Mouse (Mus musculus) forebrain, postnatal 0 days (tissue): ENCODE measurements around the gene Slc8a1. TPM values are rescaled to one million over a fixed set of nuclear protein-coding genes. Genes with fewer than 3 reads are reported as not detected.
A peak's percentile ranks its signal among the peaks of the same experiment; 100 is the strongest.

Experiments used
- ATAC-seq: fragments of 200-750 bp; cut with Nextera tagmentation; 2 replicates; pipeline ENCODE4 v1.8.0; 2017; ENCODE audit warnings: mild to moderate bottlenecking, moderate library complexity
- DNase-seq: peaks from one replicate; pipeline ENCODE4 v3.0.0-alpha.2; 2015
- H3K27ac ChIP-seq: fragments of 300-500 bp; sonication (generic); 2 replicates; pipeline ENCODE4 v1.5.1; 2014; ENCODE audit warnings: low read depth, mild to moderate bottlenecking, antibody characterized with exemption, low read length, moderate library complexity, mixed read lengths
- H3K27me3 ChIP-seq: fragments of 300-500 bp; sonication (generic); 2 replicates; pipeline ENCODE4 v1.6.1; 2014; ENCODE audit warnings: mild to moderate bottlenecking, low read length, mixed read lengths; ENCODE audit not compliant: insufficient read depth
- H3K36me3 ChIP-seq: fragments of 300-500 bp; sonication (generic); 2 replicates; pipeline ENCODE4 v1.6.1; 2014; ENCODE audit warnings: mild to moderate bottlenecking, moderate library complexity; ENCODE audit not compliant: insufficient read depth
- H3K4me1 ChIP-seq: fragments of 300-500 bp; sonication (generic); 2 replicates; pipeline ENCODE4 v1.6.1; 2014; ENCODE audit warnings: antibody characterized with exemption; ENCODE audit not compliant: insufficient read depth
- H3K4me2 ChIP-seq: fragments of 300-500 bp; sonication (generic); 2 replicates; pipeline ENCODE4 v1.6.1; 2014; ENCODE audit warnings: low read depth, mild to moderate bottlenecking, moderate library complexity
- H3K4me3 ChIP-seq: fragments of 300-500 bp; sonication (generic); 2 replicates; pipeline ENCODE4 v1.5.1; 2014; ENCODE audit warnings: low read depth, low read length, mixed read lengths
- H3K9ac ChIP-seq: fragments of 300-500 bp; sonication (generic); 2 replicates; pipeline ENCODE4 v1.6.1; 2014; ENCODE audit warnings: mild to moderate bottlenecking
- H3K9me3 ChIP-seq: fragments of 300-500 bp; sonication (generic); 2 replicates; pipeline ENCODE4 v1.6.1; 2016; ENCODE audit warnings: low read length
- CTCF ChIP-seq: sonication (generic); IDR thresholded peaks from 2 replicates; pipeline ENCODE4 v1.5.1; 2016; ENCODE audit warnings: antibody characterized with exemption, control low read depth, low read depth
- WGBS: fragments of 180-500 bp; shearing (Covaris S2); extraction: QIAGEN DNeasy Blood & Tissue Kit; methylation state at CpG from one replicate; pipeline ENCODE4 v1.1.7; 2014; 5-methylcytosine and 5-hydroxymethylcytosine counted together
- polyA plus RNA-seq: library from polyadenylated mRNA; unstranded; fragments of >200 nt; fragmentation: Nextera tagmentation; extraction: Ambion mirVana; gene quantifications from 2 replicates; pipeline ENCODE4 v1.2.1, GENCODE M21; 2015
- total RNA-seq: library from RNA; depleted of rRNA; stranded (reverse); fragments of >200 nt; gene quantifications from 2 replicates; pipeline ENCODE4 v1.2.3, GENCODE M21; 2014

Gene Slc8a1
- total and polyA plus RNA-seq, 2 experiments from 2014 or later: 16.9 to 143 TPM

GRCm38 (mm10) chr17:81477420-81477819 lies 260.8 kb downstream of the Slc8a1 start:
- Histone ChIP-seq H3K27me3 (no peaks in the 10 kb centered on the region), H3K4me1 (peaks cover 7% of the 10 kb centered on the region; the same call in 1 of the 2 replicates), H3K9ac (no peak overlapping the region), H3K36me3 (no peaks in the 10 kb centered on the region), H3K27ac (no peak overlapping the region), H3K9me3 (no peaks in the 10 kb centered on the region), H3K4me2 (no peak overlapping the region), H3K4me3 (no peak overlapping the region)
- TF ChIP-seq CTCF: peak; percentile 22; the same call in 1 of the 2 replicates
- DNase-seq (no peak), ATAC-seq (no peak)
- 80% methylated on average over 1 of the region's 1 CpGs for WGBS

- DNase-seq: no peak
These were observed 264.8 kb downstream of the Slc8a1 start for GRCm38 (mm10) chr17:81473363-81473762.

GRCm38 (mm10) chr17:81468941-81469340 lies 269.2 kb downstream of the Slc8a1 start:
- WGBS: 64% methylated on average over 5 of the region's 5 CpGs
- no peak overlapping the region for H3K27ac ChIP-seq
- no peaks in the 10 kb centered on the region for H3K9me3 ChIP-seq
- H3K4me2 ChIP-seq: no peak overlapping the region
- H3K27me3 ChIP-seq: no peaks in the 10 kb centered on the region
- TF ChIP-seq CTCF: no peak
- H3K4me3 ChIP-seq: no peak overlapping the region
- ATAC-seq (no peak), DNase-seq (no peak)
- no peaks in the 10 kb centered on the region for H3K4me1 ChIP-seq
- no peaks in the 10 kb centered on the region for H3K36me3 ChIP-seq
- no peak overlapping the region for H3K9ac ChIP-seq

More at GRCm38 (mm10) chr17:81473363-81473762, 264.8 kb downstream of the Slc8a1 start:
- 16% methylated on average over 3 of the region's 3 CpGs for WGBS
- Histone ChIP-seq H3K27me3 (no peaks in the 10 kb centered on the region), H3K4me2 (no peak overlapping the region), H3K4me3 (no peak overlapping the region), H3K9ac (no peak overlapping the region), H3K9me3 (no peaks in the 10 kb centered on the region), H3K4me1 (no peaks in the 10 kb centered on the region), H3K27ac (no peak overlapping the region), H3K36me3 (no peaks in the 10 kb centered on the region)
- no peak for ATAC-seq
- TF ChIP-seq CTCF: no peak

GRCm38 (mm10) chr17:81459379-81459778 lies 278.8 kb downstream of the Slc8a1 start:
- Histone ChIP-seq H3K9ac (no peak overlapping the region), H3K4me3 (no peak overlapping the region)
- no peak for TF ChIP-seq CTCF

GRCm38 (mm10) chr17:81455977-81456376 lies 282.2 kb downstream of the Slc8a1 start:
- Histone ChIP-seq H3K27me3 (no peaks in the 10 kb centered on the region), H3K36me3 (no peaks in the 10 kb centered on the region), H3K9me3 (no peaks in the 10 kb centered on the region), H3K9ac (no peak overlapping the region), H3K4me2 (no peak overlapping the region), H3K4me3 (no peak overlapping the region), H3K27ac (no peak overlapping the region), H3K4me1 (no peaks in the 10 kb centered on the region)
- DNase-seq: no peak
- ATAC-seq: no peak
- 86% methylated on average over 7 of the region's 7 CpGs for WGBS
- TF ChIP-seq CTCF: no peak

More at GRCm38 (mm10) chr17:81459379-81459778, 278.8 kb downstream of the Slc8a1 start:
- Histone ChIP-seq H3K27ac (no peak overlapping the region), H3K4me2 (no peak overlapping the region), H3K36me3 (no peaks in the 10 kb centered on the region), H3K27me3 (no peaks in the 10 kb centered on the region), H3K9me3 (no peaks in the 10 kb centered on the region), H3K4me1 (no peaks in the 10 kb centered on the region)
- ATAC-seq: no peak
- DNase-seq: no peak
- 89% methylated on average over 3 of the region's 3 CpGs for WGBS

GRCm38 (mm10) chr17:81455269-81455668 lies 282.9 kb downstream of the Slc8a1 start:
- Histone ChIP-seq H3K9me3 (no peaks in the 10 kb centered on the region), H3K4me1 (no peaks in the 10 kb centered on the region), H3K4me2 (no peak overlapping the region), H3K9ac (no peak overlapping the region), H3K4me3 (no peak overlapping the region), H3K36me3 (no peaks in the 10 kb centered on the region), H3K27me3 (no peaks in the 10 kb centered on the region), H3K27ac (no peak overlapping the region)
- WGBS: 48% methylated on average over 3 of the region's 3 CpGs
- ATAC-seq: peak; percentile 45; the same call in 1 of the 2 replicates
- no peak for TF ChIP-seq CTCF
- no peak for DNase-seq

GRCm38 (mm10) chr17:81441463-81441862 lies 296.7 kb downstream of the Slc8a1 start, which contains the start of gene Gm11096:
Gm11096 (plus strand) TSS chr17:81441763.
- TF ChIP-seq CTCF: no peak
- Histone ChIP-seq H3K4me2 (no peak within 1 kb of the TSS), H3K27ac (no peak within 1 kb of the TSS)

More at GRCm38 (mm10) chr17:81441463-81441862, 296.7 kb downstream of the Slc8a1 start, which contains the start of gene Gm11096:
- no peaks in the 10 kb centered on the region for H3K9me3 ChIP-seq
- H3K4me3 ChIP-seq: no peak within 1 kb of the TSS
- H3K36me3 ChIP-seq: peaks cover 22% of the 10 kb centered on the region
- no peak for DNase-seq
- ATAC-seq: no peak
- H3K4me1 ChIP-seq: no peaks in the 10 kb centered on the region
- no peak within 1 kb of the TSS for H3K9ac ChIP-seq
- H3K27me3 ChIP-seq: no peaks in the 10 kb centered on the region
